In genomic region chr15:102099771-102100160, GRCm38 (mm10) we compare ENCODE assay signal across 8 mouse cellular contexts. TPM values are rescaled to one million over a fixed set of nuclear protein-coding genes. Genes with fewer than 3 reads are reported as not detected.
DNase-seq lines count a peak whose midpoint lies in the region; ATAC-seq and TF ChIP-seq lines count a peak whose summit lies in the region.

No protein-coding gene starts in this region.

- H3K27me3 ChIP-seq in lung, embryonic 14.5 days (ENCODE audit: insufficient read depth, low read length) = no peaks in the 10 kb centered on the region
- H3K27me3 ChIP-seq in embryonic facial prominence, embryonic 12.5 days = no peaks in the 10 kb centered on the region
- H3K27me3 ChIP-seq in intestine, postnatal 0 days (replicated peaks; ENCODE audit: control insufficient read depth, insufficient read depth, low read length) = no peaks in the 10 kb centered on the region
- H3K27me3 ChIP-seq in neural tube, embryonic 14.5 days (ENCODE audit: control insufficient read depth, insufficient read depth, low read length) = no peaks in the 10 kb centered on the region

- peak overlapping the region; percentile 80 for H3K4me2 ChIP-seq in lung, embryonic 14.5 days
- peak overlapping the region; percentile 81 for H3K4me2 ChIP-seq in embryonic facial prominence, embryonic 12.5 days (replicated peaks)
- H3K4me2 ChIP-seq in intestine, postnatal 0 days (replicated peaks; ENCODE audit: low read depth) = peak overlapping the region; percentile 88
- peak overlapping the region; percentile 76 for H3K4me2 ChIP-seq in neural tube, embryonic 14.5 days (ENCODE audit: low read depth, low read length)

- H3K9ac ChIP-seq in lung, embryonic 14.5 days = peak overlapping the region; percentile 58
- peak overlapping the region; percentile 75 for H3K9ac ChIP-seq in embryonic facial prominence, embryonic 12.5 days
- H3K9ac ChIP-seq in intestine, postnatal 0 days (ENCODE audit: low read depth, low read length) = peak overlapping the region; percentile 46; the same call in 1 of the 2 replicates
- peak overlapping the region; percentile 57 for H3K9ac ChIP-seq in neural tube, embryonic 14.5 days (replicated peaks; ENCODE audit: low read depth, low read length)

- 11% methylated on average over 8 of the region's 8 CpGs for WGBS in lung, embryonic 14.5 days
- 22% methylated on average over 8 of the region's 8 CpGs for WGBS in embryonic facial prominence, embryonic 12.5 days
- WGBS in intestine, postnatal 0 days = 22% methylated on average over 8 of the region's 8 CpGs
- 24% methylated on average over 8 of the region's 8 CpGs for whole genome bisulfite sequencing in neural tube, embryonic 14.5 days

- intact Hi-C loops in left cerebral cortex, postnatal 36 days (cut with DNase I) = no loop called here

- peak overlapping the region; percentile 98 for H3K27ac ChIP-seq in lung, embryonic 14.5 days (ENCODE audit: low read depth)
- peak overlapping the region; percentile 96 for H3K27ac ChIP-seq in embryonic facial prominence, embryonic 12.5 days
- peak overlapping the region; percentile 87 for H3K27ac ChIP-seq in intestine, postnatal 0 days (ENCODE audit: low read depth, low read length)
- peak overlapping the region; percentile 44; the same call in 1 of the 2 replicates for H3K27ac ChIP-seq in neural tube, embryonic 14.5 days (ENCODE audit: low read depth, low read length)

- no peak for DNase-seq in lung, embryonic 14.5 days
- DNase-seq in lung, postnatal 14 days = no peak
- DNase-seq in cerebellum, postnatal 4 days (ENCODE audit: low spot score in 2 of 2) = no peak
- no peak for DNase-seq in left cerebral cortex, postnatal 36 days (ENCODE audit: low spot score in 2 of 2)
- DNase-seq in left cerebral cortex, adult 9 months (ENCODE audit: low spot score in 2 of 2) = no peak

- 0 out of 2 replicates have a peak, but pooled peaks have one; percentile 3 for TF ChIP-seq CTCF in lung, embryonic 14.5 days (IDR thresholded peaks at IDR 0.05; ENCODE audit: low read depth)
- TF ChIP-seq CTCF in intestine, postnatal 0 days (IDR thresholded peaks at IDR 0.05; ENCODE audit: low read depth) = no peak

- peaks cover 34% of the 10 kb centered on the region for H3K4me1 ChIP-seq in lung, embryonic 14.5 days (ENCODE audit: insufficient read depth)
- peaks cover 70% of the 10 kb centered on the region for H3K4me1 ChIP-seq in embryonic facial prominence, embryonic 12.5 days
- H3K4me1 ChIP-seq in intestine, postnatal 0 days (replicated peaks; ENCODE audit: control insufficient read depth, insufficient read depth, low read length) = peaks cover 28% of the 10 kb centered on the region
- peaks cover 11% of the 10 kb centered on the region for H3K4me1 ChIP-seq in neural tube, embryonic 14.5 days (ENCODE audit: control insufficient read depth, insufficient read depth, low read length)

- ATAC-seq in lung, embryonic 14.5 days (ENCODE audit: insufficient read depth) = no peak
- no peak for ATAC-seq in embryonic facial prominence, embryonic 12.5 days (ENCODE audit: insufficient number of reproducible peaks, insufficient read depth, low FRiP score, low TSS enrichment)
- ATAC-seq in intestine, postnatal 0 days = no peak
- no peak for ATAC-seq in neural tube, embryonic 14.5 days (ENCODE audit: low read depth)

- H3K36me3 ChIP-seq in lung, embryonic 14.5 days (ENCODE audit: insufficient read depth) = peaks cover 33% of the 10 kb centered on the region
- peaks cover 32% of the 10 kb centered on the region for H3K36me3 ChIP-seq in embryonic facial prominence, embryonic 12.5 days
- peaks cover 31% of the 10 kb centered on the region for H3K36me3 ChIP-seq in intestine, postnatal 0 days (ENCODE audit: control insufficient read depth, insufficient read depth)
- peaks cover 18% of the 10 kb centered on the region for H3K36me3 ChIP-seq in neural tube, embryonic 14.5 days (ENCODE audit: control insufficient read depth, insufficient read depth, low read length)

- no peaks in the 10 kb centered on the region for H3K9me3 ChIP-seq in lung, embryonic 14.5 days (ENCODE audit: low read depth, low read length)
- no peaks in the 10 kb centered on the region for H3K9me3 ChIP-seq in embryonic facial prominence, embryonic 12.5 days
- no peaks in the 10 kb centered on the region for H3K9me3 ChIP-seq in intestine, postnatal 0 days (ENCODE audit: control insufficient read depth)
- no peaks in the 10 kb centered on the region for H3K9me3 ChIP-seq in neural tube, embryonic 14.5 days (ENCODE audit: control insufficient read depth, low read length)

- peak overlapping the region; percentile 48 for H3K4me3 ChIP-seq in lung, embryonic 14.5 days (ENCODE audit: low read depth, low read length)
- H3K4me3 ChIP-seq in embryonic facial prominence, embryonic 12.5 days = peak overlapping the region; percentile 57
- peak overlapping the region; percentile 57 for H3K4me3 ChIP-seq in intestine, postnatal 0 days (ENCODE audit: low read depth, low read length)
- peak overlapping the region; percentile 43 for H3K4me3 ChIP-seq in neural tube, embryonic 14.5 days (ENCODE audit: low read depth, low read length)

RNA-seq across cellular contexts. Expression of gene Tns2, which starts 0.4 kb away (rescaled TPM):
- 48.3 and 56.9 TPM in 2 replicates for polyA plus RNA-seq in lung, embryonic 14.5 days (2014; fragmentation: Nextera tagmentation; extraction: Ambion mirVana)
- polyA plus RNA-seq in embryonic facial prominence, embryonic 12.5 days (2016; fragmentation: Nextera tagmentation; extraction: Ambion mirVana) = 29.6 and 34.0 TPM in 2 replicates
- 11.7 and 15.0 TPM in 2 replicates for polyA plus RNA-seq in intestine, postnatal 0 days (2015; fragmentation: Nextera tagmentation; extraction: Ambion mirVana)
- 4.3 and 9.5 TPM in 2 replicates for polyA plus RNA-seq in neural tube, embryonic 14.5 days (2014; fragmentation: Nextera tagmentation; extraction: Ambion mirVana)
- total RNA-seq in left cerebral cortex, postnatal 36 days (2021) = 10 to 100 TPM; 17.2 to 28.6 TPM

RNA-seq across cellular contexts. Expression of gene Eif4b, which starts 26.2 kb away (rescaled TPM):
- polyA plus RNA-seq in lung, embryonic 14.5 days (2014; fragmentation: Nextera tagmentation; extraction: Ambion mirVana) = 134 and 137 TPM in 2 replicates
- 113 and 120 TPM in 2 replicates for polyA plus RNA-seq in embryonic facial prominence, embryonic 12.5 days (2016; fragmentation: Nextera tagmentation; extraction: Ambion mirVana)
- polyA plus RNA-seq in intestine, postnatal 0 days (2015; fragmentation: Nextera tagmentation; extraction: Ambion mirVana) = 47.8 and 53.0 TPM in 2 replicates
- 77.6 and 96.9 TPM in 2 replicates for polyA plus RNA-seq in neural tube, embryonic 14.5 days (2014; fragmentation: Nextera tagmentation; extraction: Ambion mirVana)
- 100 to 1,000 TPM; 157 to 165 TPM for total RNA-seq in left cerebral cortex, postnatal 36 days (2021)

RNA-seq across cellular contexts. Expression of gene Spryd3, which starts 36.3 kb away (rescaled TPM):
- 11.5 and 13.6 TPM in 2 replicates for polyA plus RNA-seq in lung, embryonic 14.5 days (2014; fragmentation: Nextera tagmentation; extraction: Ambion mirVana)
- polyA plus RNA-seq in embryonic facial prominence, embryonic 12.5 days (2016; fragmentation: Nextera tagmentation; extraction: Ambion mirVana) = 15.6 and 15.7 TPM in 2 replicates
- 26.3 and 26.7 TPM in 2 replicates for polyA plus RNA-seq in intestine, postnatal 0 days (2015; fragmentation: Nextera tagmentation; extraction: Ambion mirVana)
- polyA plus RNA-seq in neural tube, embryonic 14.5 days (2014; fragmentation: Nextera tagmentation; extraction: Ambion mirVana) = 59.6 and 61.8 TPM in 2 replicates
- 100 to 1,000 TPM; 140 to 160 TPM for total RNA-seq in left cerebral cortex, postnatal 36 days (2021)

RNA-seq across cellular contexts. Expression of gene Igfbp6, which starts 44.4 kb away (rescaled TPM):
- 6.8 and 7.2 TPM in 2 replicates for polyA plus RNA-seq in lung, embryonic 14.5 days (2014; fragmentation: Nextera tagmentation; extraction: Ambion mirVana)
- polyA plus RNA-seq in embryonic facial prominence, embryonic 12.5 days (2016; fragmentation: Nextera tagmentation; extraction: Ambion mirVana) = 0.92 and 1.2 TPM in 2 replicates
- 27.8 and 29.1 TPM in 2 replicates for polyA plus RNA-seq in intestine, postnatal 0 days (2015; fragmentation: Nextera tagmentation; extraction: Ambion mirVana)
- 0.74 and 1.7 TPM in 2 replicates for polyA plus RNA-seq in neural tube, embryonic 14.5 days (2014; fragmentation: Nextera tagmentation; extraction: Ambion mirVana)
- 10 to 100 TPM; 39.5 to 57.1 TPM for total RNA-seq in left cerebral cortex, postnatal 36 days (2021)

RNA-seq across cellular contexts. Expression of gene Soat2, which starts 50.6 kb away (rescaled TPM):
- 0.16 and 0.19 TPM in 2 replicates for polyA plus RNA-seq in lung, embryonic 14.5 days (2014; fragmentation: Nextera tagmentation; extraction: Ambion mirVana)
- polyA plus RNA-seq in embryonic facial prominence, embryonic 12.5 days (2016; fragmentation: Nextera tagmentation; extraction: Ambion mirVana) = 0.13 and 0.17 TPM in 2 replicates
- polyA plus RNA-seq in intestine, postnatal 0 days (2015; fragmentation: Nextera tagmentation; extraction: Ambion mirVana) = 52.7 and 56.7 TPM in 2 replicates
- polyA plus RNA-seq in neural tube, embryonic 14.5 days (2014; fragmentation: Nextera tagmentation; extraction: Ambion mirVana) = not detected in 2 replicates
- under 1 TPM in 1 of 2 experiments, not detected in 1; 0.23 TPM for total RNA-seq in left cerebral cortex, postnatal 36 days (2021)

Comparison
In these comparisons a context has a peak if more than half of its experiments do, and no peak if none do; other contexts are left out.
1. H3K27ac ChIP-seq: peak in every context shown above with its lines; median percentile 98 in lung, embryonic 14.5 days; 96 in embryonic facial prominence, embryonic 12.5 days; 87 in intestine, postnatal 0 days; 44 in neural tube, embryonic 14.5 days.